Mouse (Mus musculus): ENCODE measurements at regions not wholly inside any gene's neighbourhood (a gene's known extent, or its start where the extent isn't known, plus 50 kb on each side); places are given as distances from the start of the nearest gene placed in this dataset.

- TF ChIP-seq CTCF (IDR thresholded peaks at IDR 0.05; ENCODE audit: insufficient read depth, low read depth, low read length) = no peak
- TF ChIP-seq POLR2A (IDR thresholded peaks at IDR 0.05; ENCODE audit: insufficient read depth, low read depth, low read length) = no peak
Measured at GRCm38 (mm10) chr4:95185916-95186200, 133.8 kb upstream of the Jun start.

Measured in olfactory bulb, adult 2 months (tissue).